31 mouse cellular contexts compared by ENCODE assay signal in the genomic region with DNA sequence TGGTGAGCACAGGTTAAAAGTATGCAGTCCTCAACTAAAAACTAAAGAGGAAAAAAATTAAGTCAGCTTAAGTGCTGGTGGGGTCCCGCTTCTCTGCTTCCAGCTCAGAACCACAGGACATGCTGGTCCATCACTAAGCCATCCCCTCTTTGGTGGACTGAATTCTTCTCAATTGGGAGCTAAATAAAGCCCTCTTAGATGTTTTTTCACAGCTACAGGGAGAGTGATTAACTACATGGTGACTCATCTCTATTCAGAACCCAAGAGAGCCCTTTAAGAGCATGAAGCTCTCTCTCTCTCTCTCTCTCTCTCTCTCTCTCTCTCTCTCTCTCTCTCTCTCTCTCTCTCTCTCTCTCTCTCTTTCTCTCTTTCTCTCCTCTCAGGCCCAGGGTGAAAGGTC. TPM values are rescaled to one million over a fixed set of nuclear protein-coding genes. Genes with fewer than 3 reads are reported as not detected.
"Had no signal": no experiment of that assay in that cellular context is flagged by ENCODE, and none has a peak within 500 bp of the region (broad histone marks: within the 10 kb centered on the region; RNA-seq: fewer than 3 reads in every experiment).

No protein-coding gene starts in this region.

- H3K27me3 ChIP-seq: heart, embryonic 13.5 days; heart, embryonic 15.5 days; hindbrain, embryonic 13.5 days; hindbrain, embryonic 15.5 days; kidney, embryonic 15.5 days; limb, embryonic 12.5 days; liver, embryonic 13.5 days; liver, embryonic 15.5 days had no signal

- ATAC-seq: hindbrain, postnatal 0 days; intestine, embryonic 16.5 days had no signal

- DNase-seq: gastrocnemius, adult 2 months; gastrocnemius, postnatal 10 days; gastrocnemius, postnatal 25 days; heart, adult 2 months; heart, postnatal 14 days; heart, postnatal 36 days; kidney, adult 11 months; kidney, adult 2 months; kidney, adult 9 months; kidney, postnatal 14 days; kidney, postnatal 36 days; layer of hippocampus, adult 9-11 months; liver; liver, embryonic 13.5 days; liver, postnatal 0 days had no signal

RNA-seq across cellular contexts. Expression of a gene that starts 50.8 kb away (rescaled TPM):
- total RNA-seq: gastrocnemius, adult 2 months; gastrocnemius, postnatal 10 days; gastrocnemius, postnatal 25 days; gastrocnemius, postnatal 4 days; granulocyte monocyte progenitor cell, adult 5-6 weeks; heart, adult 2 months; heart, postnatal 14 days; heart, postnatal 36 days; hematopoietic stem cell, adult 5-6 weeks had no signal
- polyA plus RNA-seq: heart, adult 2 months; intestine, embryonic 14.5 days; intestine, embryonic 16.5 days; kidney, adult 2 months; kidney, embryonic 15.5 days; kidney, postnatal 0 days; large intestine, adult 2 months; liver, embryonic 11.5 days; liver, embryonic 13.5 days; liver, embryonic 15.5 days; liver, postnatal 0 days had no signal
